Mouse (Mus musculus) kidney, adult 2 months (tissue): Measurements from ENCODE around the gene Rps18.

Experiments used
- CTCF ChIP-seq: fragments of 200-500 bp; conservative IDR thresholded peaks from 2 replicates; pipeline ENCODE4 v1.5.1; 2011; ENCODE audit warnings: low read depth, mild to moderate bottlenecking, control low read depth, low read length, moderate library complexity, mixed read lengths; ENCODE audit not compliant: insufficient read depth, insufficient read length
- POLR2A ChIP-seq: fragments of 200-500 bp; IDR thresholded peaks from one replicate; pipeline ENCODE4 v1.6.1; 2011; ENCODE audit warnings: low read depth, low read length, control low read depth

- no peak for TF ChIP-seq CTCF
- TF ChIP-seq POLR2A = no peak
Observed at GRCm38 (mm10) chr17:33965846-33966550, 10.2 kb upstream of the Rps18 start.
